Mouse (Mus musculus) heart, embryonic 10.5 days (tissue): Measurements from ENCODE around the gene Nbr1. TPM values are rescaled to one million over a fixed set of nuclear protein-coding genes. Genes with fewer than 3 reads are reported as not detected.
"Not testable (repeated sequence)": the region's sequence is repeated elsewhere in the genome, so short reads cannot be mapped to it uniquely, and the experiment has no call there.

Source experiments
- DNase-seq: peaks from one replicate; pipeline ENCODE4 v3.0.0-alpha.2; 2017; ENCODE audit warnings: low spot score
- H3K27ac ChIP-seq: fragments of 300-500 bp; sonication (generic); 2 replicates; pipeline ENCODE4 v1.5.1; 2016; ENCODE audit warnings: mild to moderate bottlenecking
- H3K27me3 ChIP-seq: fragments of 300-500 bp; sonication (generic); 2 replicates; pipeline ENCODE4 v1.6.1; 2016; ENCODE audit warnings: mild to moderate bottlenecking; ENCODE audit not compliant: poor library complexity, insufficient read depth, severe bottlenecking
- H3K36me3 ChIP-seq: fragments of 300-500 bp; sonication (generic); 2 replicates; pipeline ENCODE4 v1.6.1; 2016; ENCODE audit warnings: mild to moderate bottlenecking, moderate library complexity
- H3K4me1 ChIP-seq: fragments of 300-500 bp; sonication (generic); 2 replicates; pipeline ENCODE4 v1.6.1; 2016; ENCODE audit warnings: mild to moderate bottlenecking
- H3K4me3 ChIP-seq: fragments of 300-500 bp; sonication (generic); 2 replicates; pipeline ENCODE4 v1.5.1; 2016; ENCODE audit warnings: mild to moderate bottlenecking, moderate library complexity
- H3K9me3 ChIP-seq: fragments of 300-500 bp; sonication (generic); 2 replicates; pipeline ENCODE4 v1.6.1; 2016; ENCODE audit warnings: mild to moderate bottlenecking, moderate library complexity
- WGBS: fragments of 180-500 bp; shearing (Covaris S2); methylation state at CpG from one replicate; pipeline ENCODE4 v1.1.7; 2016; 5-methylcytosine and 5-hydroxymethylcytosine counted together
- polyA plus RNA-seq: library from polyadenylated mRNA; unstranded; fragments of >200 nt; fragmentation: Nextera tagmentation; extraction: Ambion mirVana; gene quantifications from 2 replicates; pipeline ENCODE4 v1.2.1, GENCODE M21; 2016

Nbr1 gene
- polyA plus RNA-seq, 1 experiment from 2014 or later: 54.1 TPM

GRCm38 (mm10) chr11:101587676-101588075, 35.7 kb downstream of the Nbr1 start:
- DNase-seq: no peak
- Histone ChIP-seq H3K36me3 (peaks cover 10% of the 10 kb centered on the region; the same call in 1 of the 2 replicates), H3K4me1 (peaks cover under 1% of the 10 kb centered on the region; the same call in 1 of the 2 replicates), H3K4me3 (no peak overlapping the region), H3K27me3 (no peaks in the 10 kb centered on the region), H3K27ac (no peak overlapping the region), H3K9me3 (no peaks in the 10 kb centered on the region)
- WGBS: 89% methylated on average over 10 of the region's 10 CpGs

- Histone ChIP-seq H3K27me3 (no peaks in the 10 kb centered on the region), H3K4me1 (no peaks in the 10 kb centered on the region), H3K36me3 (peaks cover 10% of the 10 kb centered on the region; the same call in 1 of the 2 replicates), H3K27ac (no peak overlapping the region), H3K4me3 (no peak overlapping the region), H3K9me3 (no peaks in the 10 kb centered on the region)
- no peak for DNase-seq
- WGBS: 86% methylated on average over 7 of the region's 7 CpGs
These were observed 36.9 kb downstream of the Nbr1 start for GRCm38 (mm10) chr11:101588868-101589267.

GRCm38 (mm10) chr11:101589444-101589843, 37.5 kb downstream of the Nbr1 start:
- no peak for DNase-seq
- H3K27me3 ChIP-seq: no peaks in the 10 kb centered on the region
- WGBS: 30% methylated on average over 5 of the region's 5 CpGs
- no peaks in the 10 kb centered on the region for H3K9me3 ChIP-seq
- H3K27ac ChIP-seq: no peak overlapping the region
- no peaks in the 10 kb centered on the region for H3K4me1 ChIP-seq
- H3K36me3 ChIP-seq: peaks cover 10% of the 10 kb centered on the region; the same call in 1 of the 2 replicates
- no peak overlapping the region for H3K4me3 ChIP-seq

DNA sequence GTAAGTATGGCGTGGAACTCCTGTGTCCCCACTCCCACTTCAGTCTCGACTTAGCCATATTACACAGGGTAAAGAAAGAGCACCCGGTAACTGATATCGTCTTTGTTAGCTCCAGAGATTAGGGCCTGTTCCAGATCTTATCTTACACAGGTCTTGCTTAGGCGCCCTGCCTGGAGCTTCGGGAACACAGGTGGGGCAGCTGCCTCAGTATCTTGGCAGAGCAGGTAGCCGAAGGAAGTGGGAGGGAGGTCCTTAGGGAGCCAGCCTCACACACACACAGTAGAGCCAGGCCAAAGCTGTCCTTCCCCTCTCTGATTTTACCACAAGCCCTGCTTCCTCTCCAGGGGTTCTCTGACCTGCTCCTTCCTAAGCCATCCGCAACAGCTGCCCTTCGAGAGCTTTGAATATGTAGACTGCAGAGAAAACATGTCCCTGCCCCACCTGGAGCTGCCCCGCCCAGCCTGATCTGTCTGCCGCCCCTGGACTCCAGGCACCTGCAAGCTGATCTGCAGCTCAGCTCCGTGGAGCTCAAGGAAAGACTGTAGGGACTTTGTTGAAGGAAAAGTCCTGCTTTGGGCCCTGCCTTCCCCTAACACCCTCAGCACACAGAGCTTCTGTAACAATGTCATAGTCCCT, 38.2 kb downstream of the Nbr1 start:
- no peaks in the 10 kb centered on the region for H3K9me3 ChIP-seq
- no peaks in the 10 kb centered on the region for H3K4me1 ChIP-seq
- H3K27me3 ChIP-seq: no peaks in the 10 kb centered on the region
- H3K36me3 ChIP-seq: peaks cover 10% of the 10 kb centered on the region; the same call in 1 of the 2 replicates
- H3K4me3 ChIP-seq: no peak overlapping the region
- DNase-seq: no peak
- no peak overlapping the region for H3K27ac ChIP-seq
- 70% methylated on average over 12 of the region's 12 CpGs for WGBS

DNA sequence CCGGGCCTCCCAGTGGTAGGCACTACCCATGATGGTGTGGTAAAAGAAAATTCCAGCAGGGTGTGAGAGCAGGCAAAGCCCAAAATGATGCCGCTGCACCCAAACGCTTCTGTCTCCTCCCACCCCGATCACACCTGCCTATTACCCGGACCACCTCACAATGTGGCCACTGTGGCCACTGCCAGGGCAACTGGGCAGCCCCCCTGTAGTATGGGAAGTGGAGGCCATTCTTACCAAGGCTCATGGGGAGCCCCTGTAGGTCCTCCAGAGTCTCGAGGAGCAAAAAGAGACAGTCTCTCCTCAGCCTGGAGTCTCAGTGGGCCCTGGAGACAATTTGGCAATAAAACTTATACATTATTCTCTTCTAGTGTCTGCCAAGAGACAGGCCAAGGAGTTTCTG, 47.2 kb downstream of the Nbr1 start, which contains the start of gene Gm11634:
Gm11634 (minus strand) TSS at position 101 of the 400 bp plus-strand sequence.
- DNase-seq: no peak
- WGBS: 71% methylated on average over 6 of the region's 6 CpGs
- Histone ChIP-seq H3K4me3 (no peak within 1 kb of the TSS), H3K36me3 (no peaks in the 10 kb centered on the region), H3K4me1 (no peaks in the 10 kb centered on the region), H3K9me3 (no peaks in the 10 kb centered on the region), H3K27ac (no peak within 1 kb of the TSS), H3K27me3 (0 out of 2 replicates have a peak, but pooled peaks cover 7% of the 10 kb centered on the region)

DNA sequence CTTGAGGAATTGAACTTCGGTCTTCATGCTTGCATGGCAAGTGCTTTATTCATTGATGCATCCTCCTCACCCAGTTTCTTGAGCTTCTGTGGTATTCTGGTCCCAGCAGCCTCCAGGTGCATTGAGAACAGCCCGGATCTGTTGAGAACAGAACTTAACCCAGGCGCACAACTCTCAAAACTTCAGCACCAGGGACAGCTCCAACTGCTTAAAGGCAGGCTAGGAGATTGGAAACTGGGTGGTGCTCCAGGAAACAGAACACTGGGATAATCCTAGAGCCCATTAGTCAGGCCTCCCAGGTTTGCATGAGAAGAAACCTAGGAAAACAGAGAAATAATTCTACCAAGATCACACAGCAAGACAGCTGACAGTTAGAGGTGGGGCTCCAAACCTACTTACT, 50.5 kb downstream of the Nbr1 start:
- no peaks in the 10 kb centered on the region for H3K36me3 ChIP-seq
- peak; percentile 84 for DNase-seq
- no peaks in the 10 kb centered on the region for H3K4me1 ChIP-seq
- no peaks in the 10 kb centered on the region for H3K9me3 ChIP-seq
- H3K4me3 ChIP-seq: no peak overlapping the region
- 0 out of 2 replicates have a peak, but pooled peaks cover 7% of the 10 kb centered on the region for H3K27me3 ChIP-seq
- 10% methylated on average over 3 of the region's 3 CpGs for WGBS
- no peak overlapping the region for H3K27ac ChIP-seq

GRCm38 (mm10) chr11:101604116-101604515, 52.2 kb downstream of the Nbr1 start:
- Histone ChIP-seq H3K9me3 (no peaks in the 10 kb centered on the region), H3K4me3 (peak overlapping the region; percentile 47; the same call in 1 of the 2 replicates), H3K27ac (no peak overlapping the region), H3K4me1 (no peaks in the 10 kb centered on the region), H3K27me3 (0 out of 2 replicates have a peak, but pooled peaks cover 3% of the 10 kb centered on the region), H3K36me3 (no peaks in the 10 kb centered on the region)
- DNase-seq: no peak
- WGBS: 2% methylated on average over 3 of the region's 3 CpGs

DNA sequence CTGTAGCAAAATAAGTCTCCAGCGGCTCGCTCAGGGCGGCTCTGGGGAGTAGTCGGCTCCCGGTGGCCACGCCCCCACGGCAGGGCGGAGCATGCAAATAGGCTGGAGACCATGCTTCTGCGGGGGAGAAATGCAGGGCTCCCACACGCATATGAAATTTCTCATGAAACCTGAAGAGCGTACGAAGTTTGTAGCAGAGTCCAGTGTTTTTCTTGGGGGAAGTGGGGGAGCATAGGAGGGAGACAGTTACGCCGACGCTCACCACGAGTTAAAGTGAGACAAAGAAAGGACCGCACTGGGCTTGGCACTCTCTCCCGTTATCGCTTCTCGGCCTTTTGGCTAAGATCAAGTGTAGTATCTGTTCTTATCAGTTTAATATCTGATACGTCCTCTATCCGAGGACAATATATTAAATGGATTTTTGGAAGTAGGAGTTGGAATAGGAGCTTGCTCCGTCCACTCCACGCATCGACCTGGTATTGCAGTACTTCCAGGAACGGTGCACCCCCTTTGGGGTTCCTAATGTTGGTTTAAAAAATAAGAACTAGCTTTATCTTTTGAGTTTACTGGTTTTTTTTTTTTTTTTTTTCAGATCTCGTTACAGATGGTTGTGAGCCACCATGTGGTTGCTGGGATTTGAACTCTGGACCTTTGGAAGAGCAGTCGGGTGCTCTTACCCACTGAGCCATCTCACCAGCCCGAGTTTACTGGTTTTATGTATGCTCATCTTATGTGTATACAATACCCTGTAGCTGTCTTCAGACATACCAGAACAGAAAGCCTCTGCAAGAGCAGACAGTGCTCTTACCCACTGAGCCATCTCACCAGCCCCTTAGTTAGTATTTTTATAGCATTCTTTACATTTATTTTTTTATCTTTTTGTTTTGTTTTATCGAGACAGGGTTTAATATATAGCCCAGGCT, 52.8 kb downstream of the Nbr1 start:
- H3K36me3 ChIP-seq, H3K4me1 ChIP-seq, H3K9me3 ChIP-seq, H3K27me3 ChIP-seq: not testable (repeated sequence)
- Histone ChIP-seq H3K27ac (peak overlapping the region; percentile 80), H3K4me3 (peak overlapping the region; percentile 47)
- DNase-seq: peak; percentile 90
- WGBS: 1% methylated on average over 30 of the region's 30 CpGs

- not testable (repeated sequence) for H3K4me3 ChIP-seq, DNase-seq
These were observed 55.2 kb downstream of the Nbr1 start for GRCm38 (mm10) chr11:101607134-101607533.

GRCm38 (mm10) chr11:101610445-101610844, 58.5 kb downstream of the Nbr1 start:
- H3K27me3 ChIP-seq: no peaks in the 10 kb centered on the region
- no peak for DNase-seq
- H3K36me3 ChIP-seq: no peaks in the 10 kb centered on the region
- 0 out of 2 replicates have a peak overlapping the region, but pooled peaks have one; percentile 42 for H3K27ac ChIP-seq
- WGBS: 11% methylated on average over 11 of the region's 11 CpGs
- H3K4me3 ChIP-seq: peak overlapping the region; percentile 35
- H3K4me1 ChIP-seq: peaks cover 16% of the 10 kb centered on the region
- no peaks in the 10 kb centered on the region for H3K9me3 ChIP-seq

More at GRCm38 (mm10) chr11:101607134-101607533, 55.2 kb downstream of the Nbr1 start:
- not testable (repeated sequence) for H3K36me3 ChIP-seq, H3K9me3 ChIP-seq, H3K27ac ChIP-seq, H3K27me3 ChIP-seq
- H3K4me1 ChIP-seq: peaks cover 12% of the 10 kb centered on the region
- 90% methylated on average over 4 of the region's 4 CpGs for WGBS

- H3K4me1 ChIP-seq: peaks cover 36% of the 10 kb centered on the region
- DNase-seq: no peak
- H3K36me3 ChIP-seq: no peaks in the 10 kb centered on the region
- no peak overlapping the region for H3K4me3 ChIP-seq
- peaks cover 8% of the 10 kb centered on the region; the same call in 1 of the 2 replicates for H3K27me3 ChIP-seq
- WGBS: 69% methylated on average over 6 of the region's 6 CpGs
- no peak overlapping the region for H3K27ac ChIP-seq
- no peaks in the 10 kb centered on the region for H3K9me3 ChIP-seq
These were observed 61.6 kb downstream of the Nbr1 start for GRCm38 (mm10) chr11:101613596-101613995.

DNA sequence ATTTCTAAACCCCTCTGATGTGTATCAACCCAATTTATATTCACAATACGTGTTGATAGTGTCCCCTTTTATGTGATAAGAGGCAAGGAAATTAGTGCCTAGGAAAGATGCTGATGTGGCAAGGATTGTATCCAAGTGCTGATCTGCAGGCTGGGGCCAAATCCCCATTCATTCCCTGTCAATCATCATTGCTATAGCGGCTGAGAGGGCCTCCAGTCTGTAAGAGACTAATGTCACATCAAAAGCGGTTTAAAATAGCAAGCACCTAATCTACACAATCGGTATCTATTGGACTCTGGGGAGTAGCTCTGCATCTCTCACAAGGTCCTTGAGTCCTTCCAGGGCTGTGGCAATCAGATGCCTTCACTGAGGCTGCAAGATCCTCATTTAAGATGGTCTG, 62.2 kb downstream of the Nbr1 start:
- WGBS: 56% methylated on average over 4 of the region's 4 CpGs
- peaks cover 8% of the 10 kb centered on the region; the same call in 1 of the 2 replicates for H3K27me3 ChIP-seq
- no peak overlapping the region for H3K4me3 ChIP-seq
- H3K27ac ChIP-seq: no peak overlapping the region
- H3K9me3 ChIP-seq: no peaks in the 10 kb centered on the region
- no peak for DNase-seq
- H3K36me3 ChIP-seq: no peaks in the 10 kb centered on the region
- H3K4me1 ChIP-seq: peaks cover 37% of the 10 kb centered on the region

DNA sequence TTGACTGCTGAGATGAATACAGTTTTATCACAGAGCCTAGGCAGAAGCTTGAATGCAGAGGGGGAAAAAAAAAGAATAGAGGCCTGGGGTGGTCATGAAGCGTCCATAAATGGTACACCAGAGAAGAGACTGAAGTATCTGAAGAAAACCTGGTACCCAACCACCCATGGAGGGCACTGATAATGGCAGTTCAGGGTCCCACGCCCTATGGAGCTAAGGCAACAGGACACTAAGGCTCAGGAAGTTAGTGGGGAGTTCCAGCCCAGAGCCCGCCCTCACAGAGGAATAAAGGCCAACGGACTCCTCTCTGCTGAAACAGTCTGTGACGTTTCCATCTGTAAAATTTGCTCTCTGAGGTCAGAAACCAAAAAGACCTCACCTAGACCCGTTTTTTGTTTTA, 63.4 kb downstream of the Nbr1 start:
- peaks cover 8% of the 10 kb centered on the region; the same call in 1 of the 2 replicates for H3K27me3 ChIP-seq
- no peaks in the 10 kb centered on the region for H3K9me3 ChIP-seq
- H3K4me1 ChIP-seq: peaks cover 32% of the 10 kb centered on the region
- H3K27ac ChIP-seq: no peak overlapping the region
- H3K36me3 ChIP-seq: no peaks in the 10 kb centered on the region
- 75% methylated on average over 6 of the region's 6 CpGs for WGBS
- no peak for DNase-seq
- H3K4me3 ChIP-seq: no peak overlapping the region
